ENCODE assay signal across 25 mouse cellular contexts in the genomic region with DNA sequence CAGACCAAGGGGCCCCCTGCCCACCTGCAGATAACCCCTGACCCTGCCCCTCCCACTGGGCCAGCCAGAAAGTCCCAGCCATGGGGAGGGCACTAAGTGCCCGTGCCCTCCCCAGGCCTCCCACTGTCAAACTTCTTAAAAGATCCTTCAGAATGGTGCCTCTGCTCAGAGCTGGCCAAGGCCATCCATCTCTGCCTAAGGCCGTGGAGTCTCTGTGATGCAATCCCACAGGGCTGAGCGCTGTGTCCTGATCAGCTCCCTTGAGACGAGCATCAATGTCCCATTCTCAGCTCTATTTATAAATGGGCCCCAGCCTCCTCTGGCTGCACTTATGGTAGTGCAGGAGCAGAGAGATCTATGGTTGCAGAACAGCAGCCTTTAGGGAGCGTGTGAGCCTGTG.
DNase-seq lines count a peak whose midpoint lies in the region; ATAC-seq and TF ChIP-seq lines count a peak whose summit lies in the region.
"Had no signal": no experiment of that assay in that cellular context is flagged by ENCODE, and none has a peak within 500 bp of the region (broad histone marks: within the 10 kb centered on the region; RNA-seq: fewer than 3 reads in every experiment).

No protein-coding gene starts in this region.

- H3K9me3 ChIP-seq in kidney, embryonic 15.5 days (replicated peaks) = no peaks in the 10 kb centered on the region
- H3K9me3 ChIP-seq: forebrain, embryonic 10.5 days; forebrain, embryonic 13.5 days; heart, embryonic 13.5 days; hindbrain, embryonic 10.5 days; hindbrain, embryonic 13.5 days had no signal

- 0 out of 2 replicates have a peak overlapping the region, but pooled peaks have one; percentile 4 for H3K27ac ChIP-seq in kidney, embryonic 15.5 days
- H3K27ac ChIP-seq in kidney, adult 2 months (ENCODE audit: insufficient read depth, low read depth, low read length) = no peak overlapping the region
- H3K27ac ChIP-seq: forebrain, embryonic 10.5 days; forebrain, embryonic 13.5 days; hindbrain, embryonic 10.5 days; hindbrain, embryonic 13.5 days; hindbrain, postnatal 0 days had no signal

- H3K9ac ChIP-seq in kidney, embryonic 15.5 days = no peak overlapping the region
- H3K9ac ChIP-seq: forebrain, embryonic 13.5 days; hindbrain, embryonic 13.5 days had no signal

- TF ChIP-seq POLR2A in kidney, adult 2 months (IDR thresholded peaks at IDR 0.05; ENCODE audit: low read depth, low read length) = no peak

- no peak for ATAC-seq in kidney, embryonic 15.5 days (replicated peaks; ENCODE audit: low FRiP score)
- ATAC-seq: activated CD4-positive, CD25-positive, alpha-beta regulatory T cell, adult 4 months; CD4-positive, CD25-positive, alpha-beta regulatory T cell, adult 4 months; forebrain, embryonic 13.5 days; forebrain, embryonic 16.5 days; hindbrain, postnatal 0 days; inflammation-experienced regulatory T-cells, adult 6 months; intestine, embryonic 16.5 days had no signal

- H3K27me3 ChIP-seq in kidney, embryonic 15.5 days = peaks cover 9% of the 10 kb centered on the region
- no peaks in the 10 kb centered on the region for H3K27me3 ChIP-seq in kidney, adult 2 months (replicated peaks; ENCODE audit: control insufficient read depth, insufficient read depth, low read length)

- H3K4me1 ChIP-seq in kidney, embryonic 15.5 days = peaks cover 72% of the 10 kb centered on the region
- H3K4me1 ChIP-seq in kidney, adult 2 months (ENCODE audit: control insufficient read depth, insufficient read depth, low read length) = no peaks in the 10 kb centered on the region

- no peaks in the 10 kb centered on the region for H3K36me3 ChIP-seq in kidney, embryonic 15.5 days
- H3K36me3 ChIP-seq in kidney, adult 2 months (ENCODE audit: control insufficient read depth, insufficient read depth, low read length) = no peaks in the 10 kb centered on the region
- H3K36me3 ChIP-seq: forebrain, embryonic 10.5 days; heart, embryonic 13.5 days; hindbrain, embryonic 10.5 days; hindbrain, embryonic 13.5 days had no signal

- no peak overlapping the region for H3K4me2 ChIP-seq in kidney, embryonic 15.5 days
- H3K4me2 ChIP-seq: forebrain, embryonic 13.5 days; heart, embryonic 13.5 days; hindbrain, embryonic 13.5 days had no signal

- no peak for TF ChIP-seq CTCF in kidney, adult 2 months (conservative IDR thresholded peaks at IDR 0.05; ENCODE audit: insufficient read depth, insufficient read length, low read depth, low read length)

- WGBS in kidney, embryonic 15.5 days = 77% methylated on average over 5 of the region's 5 CpGs
- WGBS in kidney, adult 2 months = 84% methylated on average over 5 of the region's 5 CpGs

- no peak overlapping the region for H3K4me3 ChIP-seq in kidney, embryonic 15.5 days (replicated peaks)
- no peak overlapping the region for H3K4me3 ChIP-seq in kidney, adult 2 months (ENCODE audit: insufficient read depth, low read depth, low read length)
- H3K4me3 ChIP-seq: forebrain, embryonic 10.5 days; forebrain, embryonic 13.5 days; heart, embryonic 13.5 days; hindbrain, embryonic 10.5 days; hindbrain, embryonic 13.5 days had no signal

- DNase-seq in adrenal gland, adult 8-10 months = peak; percentile 36
- DNase-seq in adrenal gland, postnatal 25 days = no peak
- no peak for DNase-seq in kidney, adult 2 months
- DNase-seq in adrenal gland, postnatal 14 days = peak; percentile 62
- DNase-seq in gastrocnemius, postnatal 4 days (ENCODE audit: low spot score in 2 of 2) = no peak
- no peak for DNase-seq in kidney, adult 11 months
- DNase-seq: cerebellum, adult 18-20 months; cerebellum, adult 9-10 months; cerebellum, postnatal 14 days; gastrocnemius, postnatal 10 days; gastrocnemius, postnatal 36 days; heart, adult 11 months; kidney, adult 8-10 months had no signal

Comparison
In these comparisons a context has a peak if more than half of its experiments do, and no peak if none do; other contexts are left out.
1. DNase-seq: peak in adrenal gland, adult 8-10 months (single experiment) and adrenal gland, postnatal 14 days (single experiment); none in adrenal gland, postnatal 25 days (single experiment), kidney, adult 2 months (single experiment), gastrocnemius, postnatal 4 days (0 of 2) and kidney, adult 11 months (single experiment).